Mouse (Mus musculus) gastrocnemius, adult 2 months (tissue): ENCODE measurements around the gene Amn. TPM values are rescaled to one million over a fixed set of nuclear protein-coding genes. Genes with fewer than 3 reads are reported as not detected.

Experiments used
- DNase-seq: peaks from one replicate; pipeline ENCODE4 v3.0.0; 2022
- H3K27ac ChIP-seq: fragments of 200-600 bp; 2 replicates; pipeline ENCODE4 v1.8.1; 2022; ENCODE audit warnings: mild to moderate bottlenecking
- H3K4me3 ChIP-seq: fragments of 200-600 bp; 2 replicates; pipeline ENCODE4 v1.8.1; 2022; ENCODE audit warnings: mild to moderate bottlenecking, moderate library complexity
- CTCF ChIP-seq: fragments of 200-600 bp; IDR thresholded peaks from 2 replicates; pipeline ENCODE4 v1.8.1; 2022; ENCODE audit warnings: antibody characterized with exemption, mild to moderate bottlenecking, moderate library complexity
- intact Hi-C: fragments of 180-260 bp; cut with DNase I; formaldehyde crosslinking; loops from one replicate; pipeline ENCODE4 v1.15.1; 2025
- total RNA-seq, 2 experiments: library from RNA; stranded (reverse); gene quantifications; 2 replicates each; pipeline ENCODE4 v1.2.3; 2021

The Amn gene
- total RNA-seq, 2 experiments from 2014 or later: not detected

- intact Hi-C loops: no loop called here
- H3K4me3 ChIP-seq: no peak overlapping the region
- H3K27ac ChIP-seq: no peak overlapping the region
- DNase-seq: no peak
- no peak for TF ChIP-seq CTCF
Measured at GRCm38 (mm10) chr12:111243733-111244132, 27.2 kb upstream of the Amn start.

DNA sequence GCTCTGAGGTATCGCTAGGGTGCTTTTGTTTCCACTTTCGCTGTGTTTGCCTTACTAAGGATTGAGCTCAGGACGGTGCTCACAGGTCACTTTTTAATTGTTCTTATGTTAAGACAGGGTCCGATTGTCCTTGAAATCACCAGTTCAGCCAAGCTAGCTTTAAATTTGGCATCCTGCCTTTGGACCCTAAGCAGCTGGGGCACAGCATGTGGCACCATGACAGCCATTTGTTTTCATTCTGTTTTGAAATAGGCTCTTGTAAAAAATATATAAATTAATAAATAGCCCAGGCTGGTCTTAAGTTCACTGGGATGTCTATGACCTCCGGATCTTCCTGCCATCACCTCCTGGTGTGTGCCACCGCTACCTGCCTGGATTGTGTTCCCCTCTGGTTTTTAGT lies 25.8 kb upstream of the Amn start:
- no peak for TF ChIP-seq CTCF
- Histone ChIP-seq H3K4me3 (no peak overlapping the region), H3K27ac (no peak overlapping the region)
- no peak for DNase-seq
- intact Hi-C loops: no loop called here

- no peak for TF ChIP-seq CTCF
- no peak for DNase-seq
- no peak overlapping the region for H3K4me3 ChIP-seq
- H3K27ac ChIP-seq: no peak overlapping the region
- intact Hi-C loops: no loop called here
Measured at GRCm38 (mm10) chr12:111246808-111247464, 24.0 kb upstream of the Amn start.

DNA sequence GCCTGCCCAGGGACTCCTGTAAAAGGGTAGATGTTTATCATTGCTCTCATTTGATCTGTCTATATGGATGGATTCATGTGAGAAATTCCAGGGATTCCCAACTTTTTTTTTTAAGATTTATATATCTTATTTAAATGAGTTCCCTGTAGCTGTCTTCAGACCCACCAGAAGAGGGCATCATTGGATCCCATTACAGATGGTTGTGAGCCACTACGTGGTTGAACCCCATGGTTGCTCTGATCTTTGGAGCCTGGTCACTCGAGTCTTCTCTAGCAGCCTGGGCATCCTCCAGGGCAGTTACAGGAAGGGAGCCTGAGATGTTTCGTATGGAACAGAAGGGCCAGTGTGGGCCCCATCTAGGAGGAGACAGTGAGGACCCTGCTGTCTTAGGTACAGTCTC lies 21.8 kb upstream of the Amn start:
- intact Hi-C loops: no loop called here
- no peak overlapping the region for H3K27ac ChIP-seq
- DNase-seq: no peak
- TF ChIP-seq CTCF: peak; percentile 14; the same call in 1 of the 2 replicates
- no peak overlapping the region for H3K4me3 ChIP-seq

GRCm38 (mm10) chr12:111250116-111250515 lies 20.8 kb upstream of the Amn start:
- Histone ChIP-seq H3K27ac (no peak overlapping the region), H3K4me3 (no peak overlapping the region)
- intact Hi-C loops: loop anchor here (5.0 kb wide), 1 partner anchor 163 kb away; no protein-coding TSS in a partner anchor
- TF ChIP-seq CTCF: no peak
- DNase-seq: no peak

DNA sequence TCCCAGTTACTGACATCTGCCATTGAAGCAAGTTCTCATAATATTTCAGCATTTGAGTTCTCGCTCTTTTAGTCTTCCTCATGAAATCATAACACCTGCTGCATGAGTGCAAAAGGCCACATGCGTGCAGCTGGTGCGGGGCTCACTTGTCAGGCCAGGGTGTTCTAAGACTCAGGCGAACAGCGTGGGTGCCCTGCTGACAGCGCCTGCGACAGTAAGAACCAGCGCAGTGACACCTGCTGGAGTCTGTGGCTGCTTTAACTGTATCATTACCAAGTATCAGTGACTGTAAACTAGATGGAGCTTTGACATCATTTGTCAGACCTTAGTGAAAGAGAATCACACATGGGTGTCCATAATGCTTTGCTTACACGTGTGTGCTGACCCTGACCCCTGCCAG lies 19.7 kb upstream of the Amn start:
- peak; percentile 30; the same call in 1 of the 2 replicates for TF ChIP-seq CTCF
- H3K4me3 ChIP-seq: no peak overlapping the region
- DNase-seq: no peak
- no peak overlapping the region for H3K27ac ChIP-seq
- intact Hi-C loops: loop anchor here (5.0 kb wide), 1 partner anchor 164 kb away; no protein-coding TSS in a partner anchor

DNA sequence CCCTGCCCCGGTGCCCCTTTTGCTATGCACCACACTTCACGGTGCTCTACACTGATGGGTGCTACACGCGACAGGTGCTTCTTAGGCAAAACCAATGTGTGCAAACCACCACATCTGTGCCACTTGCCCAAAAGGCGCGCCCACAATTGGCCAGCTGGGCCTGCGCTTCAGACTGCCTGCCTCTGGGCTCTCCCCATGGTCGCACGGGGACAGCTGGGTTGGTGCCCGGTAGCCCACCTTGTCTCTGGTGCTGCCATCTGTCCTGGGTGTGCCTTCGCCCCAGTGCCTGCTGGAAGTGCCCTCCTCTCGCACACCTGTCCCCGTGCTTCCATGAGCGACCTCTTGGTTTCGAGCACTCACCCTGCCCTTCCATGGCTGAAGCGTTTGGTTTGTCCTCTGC lies 7.2 kb upstream of the Amn start:
- Histone ChIP-seq H3K27ac (no peak overlapping the region), H3K4me3 (no peak overlapping the region)
- intact Hi-C loops: no loop called here
- no peak for TF ChIP-seq CTCF
- DNase-seq: no peak

GRCm38 (mm10) chr12:111265212-111265611 lies 5.7 kb upstream of the Amn start:
- no peak overlapping the region for H3K27ac ChIP-seq
- H3K4me3 ChIP-seq: no peak overlapping the region
- no peak for TF ChIP-seq CTCF
- no peak for DNase-seq
- intact Hi-C loops: no loop called here

DNA sequence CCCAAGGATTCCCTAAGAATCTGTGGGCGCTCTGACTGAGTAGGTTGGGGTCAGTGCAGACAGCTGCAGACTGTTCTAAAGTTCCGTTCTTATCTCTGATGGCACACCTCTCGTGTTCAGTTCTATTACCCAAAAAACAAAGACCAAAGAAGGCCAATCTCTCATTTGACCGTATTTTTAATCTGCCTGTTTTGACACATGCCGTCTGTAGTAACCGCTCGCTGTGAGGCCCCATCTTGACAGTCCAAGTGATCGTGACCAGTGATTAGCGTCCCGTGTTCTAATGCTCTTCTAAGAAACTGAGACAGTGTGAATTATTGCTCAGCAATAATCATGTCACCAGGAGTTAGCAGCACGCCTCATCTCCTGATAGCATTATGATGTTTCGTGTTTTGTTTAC lies 4.3 kb upstream of the Amn start:
- DNase-seq: no peak
- TF ChIP-seq CTCF: no peak
- Histone ChIP-seq H3K27ac (no peak overlapping the region), H3K4me3 (no peak overlapping the region)
- intact Hi-C loops: no loop called here

- no peak for TF ChIP-seq CTCF
Measured at GRCm38 (mm10) chr12:111267673-111268325, 3.1 kb upstream of the Amn start.

GRCm38 (mm10) chr12:111271406-111271805 lies 511 bp downstream of the Amn start:
- intact Hi-C loops: loop anchor here (5.0 kb wide), 1 partner anchor 141 kb away; no protein-coding TSS in a partner anchor
- TF ChIP-seq CTCF: no peak
- Histone ChIP-seq H3K27ac (no peak overlapping the region), H3K4me3 (no peak overlapping the region)
- peak; percentile 8 for DNase-seq

More at GRCm38 (mm10) chr12:111267673-111268325, 3.1 kb upstream of the Amn start:
- intact Hi-C loops: no loop called here
- Histone ChIP-seq H3K27ac (no peak overlapping the region), H3K4me3 (no peak overlapping the region)
- DNase-seq: no peak

- TF ChIP-seq CTCF: no peak
- H3K4me3 ChIP-seq: no peak overlapping the region
- intact Hi-C loops: loop anchor here (5.0 kb wide), 1 partner anchor 140 kb away; no protein-coding TSS in a partner anchor
- H3K27ac ChIP-seq: no peak overlapping the region
- peak; percentile 7 for DNase-seq
Measured at GRCm38 (mm10) chr12:111271966-111272365, 1.1 kb downstream of the Amn start.

DNA sequence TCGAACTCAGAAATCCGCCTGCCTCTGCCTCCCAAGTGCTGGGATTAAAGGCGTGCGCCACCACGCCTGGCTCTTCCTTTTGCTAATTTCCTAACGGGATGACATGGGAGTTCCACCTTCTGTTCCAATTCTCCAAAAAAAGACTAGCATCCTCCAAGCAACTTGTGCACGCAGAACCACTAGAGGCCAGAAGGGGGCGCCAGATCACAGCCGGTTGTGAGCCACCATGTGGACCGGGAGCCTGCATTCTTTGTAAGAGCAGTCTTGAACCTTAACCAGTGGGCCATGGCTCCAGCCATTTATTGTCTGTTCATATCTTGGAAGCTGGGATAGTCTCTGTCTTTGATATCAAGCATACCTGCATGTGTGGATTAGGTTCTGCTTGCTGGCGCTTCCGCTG lies 1.5 kb downstream of the Amn start:
- intact Hi-C loops: loop anchor here (5.0 kb wide), 1 partner anchor 140 kb away; no protein-coding TSS in a partner anchor
- peak; percentile 95 for TF ChIP-seq CTCF
- peak; percentile 79 for DNase-seq
- no peak overlapping the region for H3K4me3 ChIP-seq
- no peak overlapping the region for H3K27ac ChIP-seq
